Mouse (Mus musculus): Measurements from ENCODE around the gene Creg1.
"Not testable (repeated sequence)": the region's sequence is repeated elsewhere in the genome, so short reads cannot be mapped to it uniquely, and the experiment has no call there.

Creg1 gene

GRCm38 (mm10) chr1:165751142-165751541 is 12.4 kb upstream of the Creg1 start:
- no peak for DNase-seq (ENCODE audit: low spot score in 2 of 2)

GRCm38 (mm10) chr1:165751838-165752237 is 11.7 kb upstream of the Creg1 start:
- no peak for DNase-seq (ENCODE audit: low spot score in 2 of 2)

- DNase-seq (ENCODE audit: low spot score in 2 of 2), result no peak
These were observed 9.3 kb upstream of the Creg1 start for GRCm38 (mm10) chr1:165754205-165754604.

DNA sequence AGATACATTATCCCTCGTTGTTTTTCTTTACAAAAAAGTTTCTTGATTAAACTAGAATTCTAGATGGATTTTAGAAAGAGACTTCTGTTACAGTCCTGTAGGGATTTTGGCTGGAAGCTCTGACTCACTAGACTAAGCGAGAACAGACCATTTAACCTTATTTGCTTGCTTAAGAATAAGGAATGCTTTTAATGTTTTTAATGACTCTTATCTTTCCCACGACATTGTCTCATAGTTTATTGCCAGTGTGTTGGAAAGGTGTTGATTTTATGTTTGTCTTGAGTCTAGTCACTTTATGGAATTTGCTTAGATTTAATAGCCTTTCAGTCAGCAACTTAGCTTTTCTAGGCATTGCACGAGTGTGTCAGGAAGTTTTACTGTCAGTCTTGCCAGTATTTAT is 8.4 kb upstream of the Creg1 start:
- no peak for DNase-seq (ENCODE audit: low spot score in 2 of 2)

DNA sequence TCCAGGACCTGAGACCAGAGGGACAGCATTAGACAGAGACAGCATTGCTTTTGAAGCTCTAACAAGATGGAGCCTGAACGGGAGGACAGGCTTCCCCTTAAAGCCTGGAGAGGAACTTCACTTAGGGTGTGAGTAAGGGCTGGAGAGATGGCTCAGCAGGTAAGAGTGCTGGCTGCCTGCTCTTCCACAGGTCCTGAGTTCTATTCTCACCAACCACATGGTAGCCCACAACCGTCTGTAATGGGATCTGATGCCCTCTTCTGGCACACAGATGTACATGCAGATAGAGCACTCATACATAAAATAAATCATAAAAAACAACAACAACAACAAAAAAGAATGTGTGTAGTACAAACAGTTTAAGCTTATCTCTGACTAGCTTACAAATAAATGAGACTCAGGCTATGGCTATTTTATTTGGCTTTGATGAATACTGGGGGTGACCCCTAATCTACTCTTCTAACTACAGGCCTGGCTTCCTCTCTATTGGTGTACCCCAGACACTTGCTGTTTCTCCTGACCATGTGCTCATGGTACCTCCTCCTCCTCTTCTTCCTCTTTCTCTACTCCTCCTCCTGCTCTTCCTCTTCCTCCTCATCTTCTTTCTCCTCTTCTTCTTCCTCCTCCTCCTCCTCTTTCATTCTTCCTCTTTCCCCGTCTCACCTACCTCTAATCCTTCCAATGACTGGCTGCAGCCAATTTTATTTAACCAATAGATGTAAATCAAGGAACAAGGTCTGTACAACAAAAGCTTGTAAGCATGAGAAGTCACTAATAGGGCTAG is 1.8 kb upstream of the Creg1 start:
- DNase-seq (ENCODE audit: low spot score in 2 of 2), result no peak

DNA sequence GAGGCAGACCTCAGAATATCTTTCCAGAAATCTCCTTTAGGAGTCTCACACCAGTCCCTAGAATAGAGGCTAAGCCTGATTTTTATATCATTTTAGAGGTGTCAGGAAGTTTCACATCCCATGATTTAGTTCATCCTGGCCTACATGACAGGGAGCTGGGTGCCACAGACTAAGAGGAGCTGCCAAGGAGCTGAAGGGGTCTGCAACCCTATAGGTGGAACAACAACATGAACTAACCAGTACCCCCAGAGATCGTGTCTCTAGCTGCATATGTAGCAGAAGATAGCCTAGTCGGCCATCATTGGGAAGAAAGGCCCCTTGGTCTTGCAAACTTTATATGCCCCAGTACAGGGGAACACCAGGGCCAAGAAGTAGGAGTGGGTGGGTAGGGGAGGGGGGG is 1.0 kb upstream of the Creg1 start:
- not testable (repeated sequence) for DNase-seq (ENCODE audit: low spot score in 2 of 2)

GRCm38 (mm10) chr1:165762914-165763634 is 472 bp upstream of the Creg1 start:
- no peak for DNase-seq (ENCODE audit: low spot score in 2 of 2)

GRCm38 (mm10) chr1:165764571-165764970 is 1.0 kb downstream of the Creg1 start:
- DNase-seq (ENCODE audit: low spot score in 2 of 2), result no peak

GRCm38 (mm10) chr1:165765041-165765440 is 1.5 kb downstream of the Creg1 start:
- DNase-seq (ENCODE audit: low spot score in 2 of 2), result no peak

GRCm38 (mm10) chr1:165765651-165766294 is 2.2 kb downstream of the Creg1 start:
- no peak for DNase-seq (ENCODE audit: low spot score in 2 of 2)

DNA sequence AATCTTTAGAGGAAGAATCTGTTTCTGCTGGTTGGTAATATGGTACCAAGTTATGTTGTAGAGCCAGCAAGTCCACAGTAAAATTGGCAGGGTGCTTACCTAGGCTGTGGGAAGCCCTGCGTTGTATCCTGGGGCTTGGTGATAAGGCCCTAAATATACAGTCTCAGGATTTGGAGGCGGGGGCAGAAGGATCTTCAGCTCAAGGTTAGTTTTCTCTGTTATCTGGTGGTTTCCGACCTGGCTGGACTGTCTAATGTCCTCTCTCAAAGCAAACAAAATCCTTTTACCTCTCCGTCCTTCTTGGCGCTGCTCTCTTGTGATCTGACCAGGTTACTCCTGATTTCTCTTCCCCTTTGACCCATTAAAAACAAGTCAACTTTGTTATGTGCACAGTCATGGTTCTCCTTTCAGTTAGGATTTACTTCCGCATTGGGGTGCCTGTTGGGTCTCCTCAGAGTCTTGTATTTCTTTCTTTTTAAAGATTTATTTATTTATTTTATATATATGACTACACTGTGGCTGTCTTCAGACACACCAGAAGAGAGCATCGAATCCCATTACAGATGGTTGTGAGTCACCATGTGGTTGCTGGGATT is 2.8 kb downstream of the Creg1 start:
- DNase-seq (ENCODE audit: low spot score in 2 of 2), result no peak

GRCm38 (mm10) chr1:165768894-165769512 is 5.5 kb downstream of the Creg1 start:
- no peak for DNase-seq (ENCODE audit: low spot score in 2 of 2)

- DNase-seq (ENCODE audit: low spot score in 2 of 2), result no peak
These were observed 6.7 kb downstream of the Creg1 start for GRCm38 (mm10) chr1:165770181-165770759.

- peak in 1 of 2 experiments; percentile 47 for DNase-seq (ENCODE audit: low spot score in 2 of 2)
These were observed 7.9 kb downstream of the Creg1 start for GRCm38 (mm10) chr1:165771491-165771897.

DNA sequence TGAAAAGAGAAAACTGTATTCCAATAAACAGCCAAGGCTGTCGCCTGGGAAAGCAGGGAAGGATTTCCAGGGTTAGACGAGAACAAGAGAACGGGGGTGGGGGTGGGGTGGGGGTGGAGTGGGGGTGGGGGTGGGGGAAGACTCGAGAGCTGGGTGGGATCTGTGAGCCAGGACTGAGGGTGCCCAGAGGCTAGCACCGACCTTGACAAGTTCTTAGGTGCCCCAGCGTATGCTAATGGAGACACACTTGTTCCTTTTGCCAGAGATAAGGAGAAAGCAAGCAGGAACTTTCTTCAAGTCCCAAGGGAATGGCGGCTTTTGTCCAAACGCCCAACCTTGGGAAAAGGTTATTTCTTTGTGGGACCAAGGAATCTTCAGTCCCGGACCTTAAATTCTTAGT is 8.5 kb downstream of the Creg1 start:
- DNase-seq (ENCODE audit: low spot score in 2 of 2), result no peak

DNA sequence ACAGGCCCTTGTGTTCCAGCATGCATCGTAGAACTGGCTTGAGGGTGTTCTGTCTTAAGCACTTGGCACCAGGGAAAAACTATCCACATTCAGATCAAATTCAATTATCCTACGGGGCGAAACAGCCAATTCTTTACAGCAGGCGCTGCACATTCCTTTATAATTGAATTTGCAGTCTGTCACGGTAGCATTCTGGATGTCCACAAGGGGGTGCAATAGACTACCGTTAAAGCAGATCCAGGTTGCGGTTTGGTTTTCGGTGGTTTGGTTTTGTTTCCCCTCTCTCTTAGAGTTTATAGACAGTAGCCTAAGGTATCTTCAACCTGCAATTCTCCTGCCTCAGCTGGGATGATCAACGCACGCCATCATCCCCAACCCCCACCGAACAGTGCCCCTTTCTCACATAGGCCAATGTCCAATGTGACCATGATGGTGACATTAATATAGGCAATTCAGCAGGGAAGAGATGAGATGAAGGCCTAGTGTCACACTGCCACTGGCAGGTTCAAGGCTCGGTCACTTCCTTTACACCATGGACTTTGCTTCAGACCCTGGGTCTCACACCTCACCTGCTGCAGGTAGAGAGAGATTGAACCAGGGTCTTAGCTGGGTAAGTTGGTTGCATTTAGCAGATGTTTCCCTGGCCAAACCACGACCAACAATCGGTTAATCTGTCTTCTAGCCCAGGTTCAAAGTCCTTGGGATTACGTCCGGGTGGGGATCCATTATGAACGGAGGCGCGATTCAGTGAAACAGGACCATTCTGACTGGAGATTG is 12.2 kb downstream of the Creg1 start:
- DNase-seq (ENCODE audit: low spot score in 2 of 2), result no peak

GRCm38 (mm10) chr1:165779954-165780585 is 16.5 kb downstream of the Creg1 start:
- DNase-seq (ENCODE audit: low spot score in 2 of 2), result no peak

GRCm38 (mm10) chr1:165780586-165781111 is 17.1 kb downstream of the Creg1 start:
- DNase-seq (ENCODE audit: low spot score in 2 of 2), result no peak

- no peak for DNase-seq (ENCODE audit: low spot score in 2 of 2)
These were observed 17.9 kb downstream of the Creg1 start for GRCm38 (mm10) chr1:165781426-165781825.

DNA sequence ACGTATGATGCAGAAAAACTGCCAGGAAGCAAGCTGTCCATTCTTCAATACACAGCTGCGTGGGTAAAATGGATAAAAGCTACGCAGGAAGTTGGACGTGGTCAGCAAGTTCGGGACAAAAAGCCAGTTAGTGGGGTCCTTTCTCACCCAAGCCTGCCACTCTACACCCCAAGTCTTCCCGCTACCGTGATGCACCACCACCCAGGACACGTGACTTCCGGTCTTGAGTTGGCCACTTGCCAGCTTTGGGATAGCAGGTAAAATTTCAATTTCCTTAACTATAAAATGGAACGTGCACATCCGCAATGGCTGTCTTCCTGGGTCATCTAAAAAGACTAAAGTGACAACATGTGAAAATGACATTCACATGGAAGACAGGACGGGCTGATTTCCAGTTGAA is 18.4 kb downstream of the Creg1 start:
- no peak for DNase-seq (ENCODE audit: low spot score in 2 of 2)
